Mouse (Mus musculus): Measurements from ENCODE around the gene Mpg. TPM values are rescaled to one million over a fixed set of nuclear protein-coding genes. Genes with fewer than 3 reads are reported as not detected.
A peak's percentile ranks its signal among the peaks of the same experiment; 100 is the strongest.

The Mpg gene
- total RNA-seq, 4 experiments from 2014 or later, result 19.3 to 22.4 (median 20.9) TPM

GRCm38 (mm10) chr11:32230220-32230619 lies 3.9 kb downstream of the Mpg start:
- no peak for DNase-seq (ENCODE audit: low spot score in 2 of 2)

DNA sequence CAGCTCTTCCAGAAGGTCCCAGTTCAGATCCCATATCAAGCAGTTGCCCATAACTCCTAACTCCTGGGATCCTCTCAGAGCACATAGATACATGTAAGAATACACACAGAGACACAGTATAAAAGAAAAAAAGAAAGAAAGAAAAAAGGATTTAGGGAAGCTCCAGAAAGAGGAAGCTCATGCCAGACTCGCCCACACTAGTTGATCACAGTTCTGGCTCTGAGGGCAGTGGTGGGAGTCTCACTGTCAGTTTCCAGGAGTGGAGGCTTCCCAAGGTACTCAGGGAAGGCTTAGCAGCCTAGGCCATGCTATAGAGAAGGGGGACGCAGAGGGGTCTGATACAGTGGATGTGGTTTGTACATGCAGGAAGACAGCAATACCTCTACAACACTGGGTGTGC lies 4.8 kb downstream of the Mpg start:
- no peak for DNase-seq (ENCODE audit: low spot score in 2 of 2)

- no peak for DNase-seq (ENCODE audit: low spot score in 2 of 2)
Observed at GRCm38 (mm10) chr11:32232848-32233247, 6.5 kb downstream of the Mpg start.

DNA sequence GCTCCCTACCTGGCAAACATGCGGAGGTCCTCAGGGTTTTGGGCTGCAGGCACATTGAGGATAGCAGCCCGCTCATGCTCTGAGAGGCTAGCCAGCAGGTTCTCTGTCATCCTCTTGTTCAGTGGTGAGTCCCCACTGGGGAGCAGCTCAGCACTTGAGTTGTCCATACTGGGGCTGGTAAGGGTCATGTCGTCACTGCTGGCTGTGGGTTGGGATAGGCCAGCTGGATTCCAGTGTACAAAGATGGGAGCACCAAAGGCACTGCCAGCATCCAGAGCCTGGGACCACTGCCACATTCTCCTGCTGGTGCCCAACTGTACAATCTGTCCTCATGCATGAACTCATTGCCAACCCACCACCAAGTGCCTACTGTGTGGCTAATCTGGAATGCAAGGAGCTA lies 7.6 kb downstream of the Mpg start:
- DNase-seq (ENCODE audit: low spot score in 2 of 2), result no peak

- DNase-seq (ENCODE audit: low spot score in 2 of 2), result peak in 1 of 2 experiments; percentile 23
Observed at GRCm38 (mm10) chr11:32234816-32235485, 8.6 kb downstream of the Mpg start.

GRCm38 (mm10) chr11:32235646-32236045 lies 9.3 kb downstream of the Mpg start:
- peak in 1 of 2 experiments; percentile 71 for DNase-seq (ENCODE audit: low spot score in 2 of 2)

DNA sequence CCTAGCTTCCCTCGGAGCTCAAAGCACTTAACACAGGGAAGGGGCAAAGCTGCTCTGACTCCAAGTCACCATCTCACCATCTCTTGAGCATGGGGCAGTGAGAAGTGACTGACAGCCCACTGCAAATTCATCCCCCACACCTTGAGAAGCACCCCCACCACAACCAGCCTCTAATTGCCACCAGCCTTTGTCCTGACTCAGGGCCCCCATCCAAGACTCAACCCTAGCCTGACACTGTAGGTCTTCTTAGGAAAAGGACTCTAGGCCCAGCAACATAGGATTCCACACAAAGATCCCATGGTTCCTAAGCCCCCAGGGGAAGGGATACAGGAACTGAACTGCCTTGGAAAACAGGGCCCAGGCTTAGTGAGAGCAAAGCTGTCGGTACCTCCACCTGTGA lies 9.8 kb downstream of the Mpg start:
- peak in 1 of 2 experiments; percentile 7 for DNase-seq (ENCODE audit: low spot score in 2 of 2)

DNA sequence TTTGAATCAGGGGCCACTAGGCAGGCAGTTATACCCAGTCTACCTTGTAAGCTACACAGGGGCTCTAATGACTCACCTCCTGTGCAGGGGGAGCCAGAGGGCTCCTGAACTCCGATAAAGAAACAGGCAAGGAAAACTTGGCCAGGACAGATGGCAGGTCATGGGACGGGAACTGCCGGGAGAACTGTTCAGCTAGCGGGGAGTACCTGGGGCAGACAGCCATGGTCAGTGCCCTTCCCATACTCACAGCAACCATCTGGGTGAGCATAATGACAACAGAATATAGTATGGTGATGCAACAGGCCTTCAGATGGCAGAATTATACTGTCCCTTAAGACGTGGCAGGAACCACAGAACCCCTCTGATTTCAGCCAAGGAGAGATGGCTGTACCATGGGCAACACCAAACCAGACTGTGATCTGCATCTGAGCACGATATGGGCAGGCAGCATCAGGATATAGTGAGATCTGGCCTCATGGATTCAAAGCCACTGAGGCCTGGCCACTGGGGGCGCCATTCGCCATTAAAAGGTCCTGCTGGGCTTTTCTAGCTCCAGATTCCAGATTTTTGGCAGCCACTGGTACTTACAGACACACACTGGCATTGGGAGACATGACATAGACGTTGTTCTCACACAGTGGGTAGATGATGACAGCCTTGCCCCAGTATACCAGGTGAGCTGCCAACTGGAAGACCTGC lies 10.6 kb downstream of the Mpg start:
- DNase-seq (ENCODE audit: low spot score in 2 of 2), result peak in 1 of 2 experiments; percentile 4

DNA sequence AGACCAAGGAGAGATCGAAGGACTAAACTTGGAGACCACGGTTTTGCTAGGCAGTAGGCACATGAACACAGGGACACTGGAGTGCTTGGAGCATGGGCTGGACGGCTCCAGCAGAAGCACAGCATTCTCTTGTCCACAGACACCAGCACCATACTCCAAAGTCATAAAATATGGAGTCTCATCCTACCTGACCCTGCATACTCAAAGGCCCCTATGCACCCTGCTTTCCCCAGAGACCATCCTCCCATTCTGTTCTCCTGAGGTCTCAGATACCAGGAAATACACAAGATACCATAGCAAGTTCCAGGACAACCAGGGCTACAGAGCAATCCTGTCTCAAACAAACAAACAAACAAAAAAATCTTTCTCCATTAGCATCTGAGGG lies 11.1 kb downstream of the Mpg start:
- DNase-seq (ENCODE audit: low spot score in 2 of 2), result no peak

- peak in 1 of 2 experiments; percentile 74 for DNase-seq (ENCODE audit: low spot score in 2 of 2)
Observed at GRCm38 (mm10) chr11:32238093-32238860, 12.0 kb downstream of the Mpg start.

DNA sequence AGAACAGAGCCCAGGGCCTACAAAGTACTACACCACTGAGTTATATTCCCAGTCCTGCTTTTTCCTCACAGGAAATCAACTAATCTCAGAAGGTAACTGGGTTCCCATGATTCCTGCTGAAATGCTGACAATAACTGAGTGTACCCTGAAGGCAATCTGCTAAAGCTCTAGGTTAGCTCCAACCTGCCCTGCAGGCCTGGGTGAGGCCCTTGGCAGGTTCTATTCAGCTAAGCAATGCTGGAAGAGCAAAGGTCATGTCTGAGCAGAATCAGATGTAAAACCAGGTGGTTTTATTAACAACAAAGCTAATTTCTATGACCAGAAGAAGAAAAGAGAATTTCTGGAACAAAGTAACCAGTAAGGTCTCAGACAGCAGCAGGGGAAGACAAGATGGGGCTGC lies 15.1 kb downstream of the Mpg start:
- no peak for DNase-seq (ENCODE audit: low spot score in 2 of 2)

DNA sequence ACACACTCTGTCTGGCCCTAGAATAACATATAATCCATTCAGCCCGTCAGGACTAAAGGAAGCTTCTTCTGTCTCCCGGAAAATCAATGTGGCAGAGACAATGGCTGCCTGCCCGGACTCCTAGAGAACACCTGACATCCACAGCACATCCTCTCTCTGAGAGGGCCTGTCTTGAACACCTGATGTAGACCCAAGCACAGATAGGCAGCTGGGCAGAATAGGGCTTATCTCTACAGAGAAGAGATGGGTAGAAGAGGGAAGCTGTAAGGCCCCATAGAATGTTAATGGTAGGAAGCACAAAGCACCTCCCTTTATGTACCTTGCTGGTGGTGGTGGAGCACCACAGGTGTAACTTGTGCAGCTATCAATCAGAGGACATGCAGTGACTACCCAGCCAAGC lies 15.9 kb downstream of the Mpg start:
- DNase-seq (ENCODE audit: low spot score in 2 of 2), result no peak

DNA sequence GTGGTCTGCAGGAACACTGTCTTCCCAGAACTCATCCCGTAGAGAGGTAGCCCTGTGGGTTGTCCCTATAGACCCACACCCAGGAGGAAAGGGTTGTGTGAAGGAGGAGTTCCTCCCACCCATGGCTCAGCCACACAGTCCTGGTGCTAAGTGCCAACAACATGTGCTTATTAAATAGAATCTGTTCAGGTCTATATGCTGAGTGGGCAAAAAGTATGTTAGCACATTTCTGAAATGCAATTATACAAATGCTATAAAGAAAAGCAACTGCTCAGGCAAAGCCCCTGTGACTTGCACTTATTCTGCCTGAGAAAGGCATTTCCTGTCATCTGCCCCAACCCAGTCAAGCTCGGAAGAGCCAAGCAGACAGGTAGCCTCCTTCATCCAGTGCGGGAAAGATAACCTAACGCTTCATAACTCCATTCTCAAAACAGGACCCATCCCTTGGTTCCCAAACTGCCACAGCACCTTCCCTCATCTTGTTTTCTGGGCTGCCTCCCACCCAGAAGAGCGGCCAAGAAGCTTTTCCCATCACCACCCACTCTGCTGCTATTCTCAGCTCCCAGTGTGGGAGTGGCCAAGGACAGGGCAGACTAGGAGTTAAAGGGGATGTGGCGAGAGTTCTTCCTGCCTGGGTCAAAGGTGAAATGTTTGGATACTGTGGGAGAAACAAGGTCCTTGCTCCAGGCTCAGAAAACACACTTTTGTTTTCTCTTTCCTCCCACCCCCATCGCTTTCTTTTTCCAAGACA lies 17.1 kb downstream of the Mpg start:
- no peak for DNase-seq (ENCODE audit: low spot score in 2 of 2)

DNA sequence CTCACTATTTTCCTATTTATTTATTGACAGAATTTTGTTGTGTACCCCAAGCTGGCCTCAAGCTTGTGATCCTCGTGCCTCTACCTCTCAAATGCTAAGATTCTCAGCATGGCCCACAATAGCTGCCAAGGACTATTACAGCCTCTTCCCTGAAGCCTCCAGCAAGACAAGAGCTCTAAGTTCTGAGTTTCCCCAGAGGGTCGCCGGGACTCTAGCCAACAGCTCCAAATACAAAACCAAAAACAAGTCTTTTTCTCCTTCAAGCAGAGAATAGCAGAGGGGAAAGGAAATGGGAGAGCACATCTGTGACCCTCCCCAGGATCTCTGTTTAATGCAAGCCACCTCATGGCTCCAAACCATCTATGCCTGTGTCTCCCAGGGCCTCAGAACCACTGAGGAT lies 17.8 kb downstream of the Mpg start:
- DNase-seq (ENCODE audit: low spot score in 2 of 2), result no peak

- DNase-seq (ENCODE audit: low spot score in 2 of 2), result no peak
Observed at GRCm38 (mm10) chr11:32244617-32245016, 18.3 kb downstream of the Mpg start.

DNA sequence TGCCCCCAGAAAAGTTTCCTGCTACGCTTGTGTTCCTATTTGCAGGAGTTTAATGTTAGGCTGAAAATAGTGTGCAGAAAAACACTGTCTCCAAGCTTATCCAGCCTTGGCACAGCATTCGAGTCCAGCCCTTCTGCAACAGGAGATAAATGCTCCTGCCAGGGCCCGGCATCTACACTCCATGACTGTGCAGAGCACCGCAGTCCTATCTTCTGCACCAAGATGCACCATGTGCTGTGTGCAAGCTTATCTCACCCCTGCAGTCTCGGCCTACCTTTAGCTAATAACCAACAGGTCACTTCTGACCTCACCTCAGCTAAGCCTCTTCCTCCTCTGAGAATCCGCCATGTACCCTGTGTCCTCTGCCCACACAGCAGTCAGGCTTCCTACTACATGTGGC lies 19.3 kb downstream of the Mpg start:
- no peak for DNase-seq (ENCODE audit: low spot score in 2 of 2)

GRCm38 (mm10) chr11:32247068-32247467 lies 20.8 kb downstream of the Mpg start:
- DNase-seq (ENCODE audit: low spot score in 2 of 2), result no peak

GRCm38 (mm10) chr11:32248350-32248749 lies 22.0 kb downstream of the Mpg start:
- DNase-seq (ENCODE audit: low spot score in 2 of 2), result no peak

GRCm38 (mm10) chr11:32250880-32251763 lies 24.8 kb downstream of the Mpg start:
- DNase-seq (ENCODE audit: low spot score in 2 of 2), result no peak

DNA sequence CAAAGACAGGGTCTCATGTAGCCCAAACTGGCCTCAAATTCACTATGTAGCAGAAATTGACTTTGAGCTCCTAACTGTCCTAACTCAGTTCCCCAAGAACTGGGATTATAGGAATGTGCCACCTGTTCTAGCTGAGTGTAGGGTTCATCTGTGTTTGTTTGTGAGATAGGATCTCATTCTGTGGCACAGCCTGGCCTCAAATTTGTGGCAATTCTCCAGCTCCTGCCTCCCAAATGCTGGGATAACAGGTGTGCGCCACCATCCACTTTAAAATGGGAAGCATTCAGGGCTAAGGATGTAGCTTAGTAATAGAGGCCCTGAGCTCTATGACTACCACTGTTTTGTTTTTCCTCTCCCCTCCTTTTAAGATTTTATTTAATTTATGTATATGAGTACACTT lies 26.8 kb downstream of the Mpg start:
- no peak for DNase-seq (ENCODE audit: low spot score in 2 of 2)

DNA sequence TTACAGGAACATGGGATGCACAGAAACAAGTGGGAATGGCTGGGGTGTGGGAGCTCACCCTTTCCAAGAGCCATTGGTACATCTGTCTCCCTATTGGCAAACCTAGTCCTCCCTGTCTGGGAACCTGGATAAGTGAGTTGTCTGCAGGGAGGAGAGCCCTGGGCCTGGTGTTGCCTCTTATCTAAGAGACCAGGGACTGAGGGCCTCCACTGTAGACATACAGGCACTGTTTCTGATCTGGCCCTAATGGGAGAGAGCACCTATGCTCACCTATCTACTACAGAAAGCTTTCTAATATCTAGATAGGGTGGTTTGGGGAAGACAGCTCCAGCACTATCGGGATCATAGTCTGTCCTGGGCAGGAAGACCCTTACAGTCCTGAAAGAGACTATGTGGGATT lies 29.8 kb downstream of the Mpg start:
- DNase-seq (ENCODE audit: low spot score in 2 of 2), result no peak
